Mouse (Mus musculus): Measurements from ENCODE around the gene Eml5.
A peak's percentile ranks its signal among the peaks of the same experiment; 100 is the strongest.

DNA sequence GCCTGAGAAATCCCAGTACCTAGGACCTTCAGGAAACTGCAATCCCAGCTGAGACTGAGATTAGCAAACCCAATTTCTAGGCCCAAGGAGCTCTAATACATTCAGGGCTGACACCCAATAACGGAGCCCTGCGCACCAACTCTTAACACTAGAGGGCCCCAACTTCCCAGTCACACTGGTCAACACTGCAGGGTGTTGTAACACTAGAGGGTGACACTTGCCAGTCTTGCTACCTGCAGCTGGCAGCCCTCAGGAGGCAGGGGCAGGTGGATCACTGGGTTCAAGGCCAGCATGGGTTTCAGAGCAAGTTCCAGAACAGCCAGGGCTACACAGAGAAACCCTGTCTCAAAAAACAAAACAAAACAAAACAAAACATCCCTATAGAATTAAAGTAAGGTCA, 155.2 kb downstream of the Eml5 start:
- TF ChIP-seq CTCF (IDR thresholded peaks at IDR 0.05; ENCODE audit: low read depth, low read length) = peak; percentile 57; the same call in 1 of the 2 replicates
- no peak for TF ChIP-seq POLR2AphosphoS5 (IDR thresholded peaks at IDR 0.05; ENCODE audit: insufficient replicate concordance, low read depth, low read length)

Measured in G1E (cell line).